Mouse (Mus musculus) testis, adult 10 weeks (tissue): ENCODE results near the gene Gpr27. TPM values are rescaled to one million over a fixed set of nuclear protein-coding genes. Genes with fewer than 3 reads are reported as not detected.

Experiments used
- polyA plus RNA-seq: library from polyadenylated mRNA; stranded (reverse); fragments of 350-450 nt; fragmentation: Illumina TruSeq; extraction: RNeasy Lipid Tissue Mini Kit (QIAGEN cat#74804); gene quantifications from one replicate; pipeline ENCODE4 v1.2.3, GENCODE M21; 2014; ENCODE audit warnings: low read depth, low replicate concordance

Gene Gpr27
- polyA plus RNA-seq, result 0.41 TPM

GRCm38 (mm10) chr6:99692206-99692915 is at the start of gene Gpr27:
Gpr27 (plus strand) TSS chr6:99692679.

GRCm38 (mm10) chr6:99666318-99667171 is 25.9 kb upstream of the Gpr27 start, which contains the start of the genes Eif4e3 and Gm20696:
Eif4e3 (minus strand) TSS chr6:99666771.
Gm20696 (minus strand) TSS chr6:99666797.

DNA sequence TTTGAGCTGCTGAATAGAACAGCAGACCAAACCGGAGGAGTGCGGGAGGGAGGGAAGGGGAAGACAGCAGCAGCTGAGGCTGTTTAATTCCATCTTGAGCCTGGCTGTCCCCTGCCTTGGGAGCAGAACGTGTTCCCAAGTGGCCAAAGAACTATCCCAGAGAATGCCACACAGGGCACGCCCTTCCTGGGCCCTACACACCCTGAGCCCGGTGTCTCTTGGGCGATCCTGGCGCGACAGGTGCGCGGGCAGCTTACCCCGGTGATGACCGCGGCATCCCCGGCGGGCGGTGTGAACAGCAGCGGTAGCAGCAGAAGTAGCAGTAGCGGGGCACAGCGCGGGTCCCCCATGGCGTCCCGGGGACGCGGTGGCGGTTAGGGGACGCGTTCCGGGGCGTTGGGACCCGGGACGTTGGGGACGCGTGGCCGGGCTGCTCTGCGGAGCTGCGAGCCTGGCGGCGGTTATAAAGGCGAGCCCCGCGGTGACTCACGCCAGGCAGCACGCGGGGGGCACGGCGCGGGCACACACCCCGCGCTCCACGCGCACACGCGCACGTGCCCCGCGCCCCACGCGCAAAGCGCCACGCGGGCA is 33.6 kb downstream of the Gpr27 start, which contains the start of gene Prok2:
Gene Prok2, minus strand, starts transcription at position 422 of the 591 bp plus-strand sequence.

Other genes starting within 250 kb of the Gpr27 start
- 10.4 TPM for gene Foxp1, start 170.0 kb upstream of the Gpr27 start, polyA plus RNA-seq
- gene Eif4e3, start 25.9 kb upstream of the Gpr27 start, polyA plus RNA-seq, result 3.5 TPM
- not detected for gene Gm20696, start 25.9 kb upstream of the Gpr27 start, polyA plus RNA-seq
- 78.1 TPM for gene Prok2, start 33.7 kb downstream of the Gpr27 start, polyA plus RNA-seq